Mouse (Mus musculus): ENCODE measurements around the gene Cacng6. TPM values are rescaled to one million over a fixed set of nuclear protein-coding genes. Genes with fewer than 3 reads are reported as not detected.
A peak's percentile ranks its signal among the peaks of the same experiment; 100 is the strongest.

Cacng6 gene
- polyA plus RNA-seq, 1 experiment from 2014 or later: not detected

DNA sequence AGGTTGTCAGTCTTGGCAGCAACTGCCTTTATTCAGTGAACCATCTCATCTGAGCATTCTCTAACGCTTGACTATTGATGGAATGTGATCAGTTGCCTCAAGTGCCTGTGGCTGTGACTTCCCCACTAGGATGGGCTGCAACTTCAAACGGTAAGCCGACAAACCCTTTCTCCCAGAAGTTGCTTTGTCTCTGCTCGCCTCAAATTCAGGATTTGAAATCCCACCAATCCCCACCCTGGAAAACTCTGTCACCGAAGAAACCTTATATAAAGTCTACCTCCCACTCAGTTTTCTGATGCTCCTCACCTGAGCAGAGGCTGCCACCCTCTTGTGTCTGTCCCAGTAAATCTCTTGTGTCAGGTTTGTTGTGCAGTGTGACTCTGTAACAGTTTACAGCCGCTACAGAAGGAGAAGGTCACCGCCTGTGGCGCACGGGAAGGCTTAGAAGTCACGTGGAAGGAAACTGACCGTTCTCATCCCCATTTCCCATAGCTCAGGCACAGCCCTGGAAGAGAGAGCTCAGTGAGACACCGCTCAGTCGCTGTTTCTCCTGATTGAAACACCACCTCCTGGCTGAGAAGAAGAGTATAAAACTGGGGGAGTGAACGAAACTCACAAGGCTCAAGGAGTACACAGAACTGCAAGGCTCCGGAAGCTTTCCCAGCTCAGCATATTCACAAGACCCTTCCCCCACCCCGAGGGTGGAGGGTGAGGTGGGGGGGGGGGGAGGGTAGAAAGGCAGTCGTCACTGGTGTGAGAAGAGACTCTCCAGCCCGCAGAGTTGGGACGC is 50.5 kb downstream of the Cacng6 start:
- no peaks in the 10 kb centered on the region for H3K36me3 ChIP-seq (ENCODE audit: poor library complexity, severe bottlenecking)
- no peaks in the 10 kb centered on the region for H3K4me1 ChIP-seq
- H3K4me3 ChIP-seq: no peak overlapping the region
- H3K9ac ChIP-seq: peak overlapping the region; percentile 34; the same call in 1 of the 2 replicates
- H3K4me2 ChIP-seq: peak overlapping the region; percentile 25; the same call in 1 of the 2 replicates
- no peaks in the 10 kb centered on the region for H3K27me3 ChIP-seq
- no peak overlapping the region for H3K27ac ChIP-seq
- no peaks in the 10 kb centered on the region for H3K9me3 ChIP-seq (replicated peaks)
- ATAC-seq: no peak
- WGBS: 10% methylated on average over 18 of the region's 19 CpGs

DNA sequence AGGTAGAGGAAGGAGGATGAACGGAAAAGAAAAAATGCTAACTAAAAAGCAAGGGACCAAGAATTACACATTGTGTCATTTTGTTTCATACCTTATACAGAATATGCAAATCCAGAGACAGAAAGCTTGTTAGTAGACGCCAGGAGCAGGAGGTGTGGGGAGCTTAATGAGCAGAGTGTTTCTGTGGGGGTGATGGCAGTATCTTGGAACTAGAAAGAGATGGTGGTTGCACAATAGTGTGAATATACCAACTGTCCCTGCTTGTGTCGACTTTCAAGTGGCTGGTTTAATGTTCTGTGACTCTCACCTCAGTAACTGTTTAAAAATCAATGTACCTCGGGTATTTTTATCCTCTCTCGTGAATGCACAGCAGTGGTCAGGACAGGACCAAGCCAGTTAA is 52.7 kb downstream of the Cacng6 start:
- Histone ChIP-seq H3K27me3 (no peaks in the 10 kb centered on the region), H3K4me2 (no peak overlapping the region), H3K9me3 (replicated peaks) (no peaks in the 10 kb centered on the region), H3K27ac (no peak overlapping the region), H3K9ac (no peak overlapping the region), H3K4me1 (no peaks in the 10 kb centered on the region), H3K4me3 (no peak overlapping the region), H3K36me3 (ENCODE audit: poor library complexity, severe bottlenecking) (no peaks in the 10 kb centered on the region)
- no peak for ATAC-seq
- 71% methylated on average over 5 of the region's 5 CpGs for WGBS

DNA sequence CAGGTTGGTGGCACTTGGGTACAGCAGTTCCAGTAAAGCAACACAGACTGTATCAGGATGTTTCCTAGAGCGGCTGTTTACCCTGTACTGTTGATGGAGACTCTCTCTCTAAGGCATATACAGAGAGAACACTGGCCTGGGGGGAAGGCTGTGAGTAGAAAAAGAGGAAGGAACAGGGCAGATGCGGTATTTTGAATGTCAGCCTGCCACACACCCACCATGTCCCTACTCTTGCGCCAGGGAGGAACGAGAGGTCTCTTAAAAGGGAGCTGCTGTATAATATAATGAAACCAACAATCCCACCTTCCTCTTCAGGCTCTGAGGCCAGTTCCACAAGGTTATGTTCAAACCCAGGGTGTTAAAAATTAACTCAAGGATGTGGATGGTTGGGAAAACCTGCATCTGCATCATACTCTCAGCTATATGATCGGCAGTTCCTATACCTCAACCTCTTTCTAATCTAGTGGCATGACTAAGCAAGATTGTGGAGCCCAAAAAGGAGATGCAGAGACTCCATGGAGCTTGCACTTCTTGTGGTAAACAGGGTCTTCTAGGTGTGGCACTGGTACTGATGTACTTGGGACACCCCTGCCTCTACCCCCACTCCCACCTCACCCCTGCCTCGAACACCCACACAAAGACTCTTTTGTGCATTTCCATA is 58.1 kb downstream of the Cacng6 start:
- H3K27ac ChIP-seq: no peak overlapping the region
- H3K9ac ChIP-seq: no peak overlapping the region
- H3K9me3 ChIP-seq (replicated peaks): no peaks in the 10 kb centered on the region
- no peaks in the 10 kb centered on the region for H3K27me3 ChIP-seq
- no peak overlapping the region for H3K4me2 ChIP-seq
- H3K4me1 ChIP-seq: no peaks in the 10 kb centered on the region
- H3K36me3 ChIP-seq (ENCODE audit: poor library complexity, severe bottlenecking): no peaks in the 10 kb centered on the region
- H3K4me3 ChIP-seq: no peak overlapping the region
- no peak for ATAC-seq
- 86% methylated on average over 6 of the region's 6 CpGs for whole genome bisulfite sequencing

Small RNA genes lying within 50 kb of the gene (microRNA-seq; reads per million reads assigned to microRNA genes)
- 38.9 reads per million, percentile 39 among the genes with 10 or more reads in this experiment for gene Gm23450

Other genes starting within 250 kb of the Cacng6 start
- gene Nlrp12, start 174.5 kb upstream of the Cacng6 start, polyA plus RNA-seq (2015; fragmentation: Nextera tagmentation; extraction: Ambion mirVana): not detected in 2 replicates
- gene Myadm, start 135.1 kb upstream of the Cacng6 start, polyA plus RNA-seq (2015; fragmentation: Nextera tagmentation; extraction: Ambion mirVana): 14.6 and 16.3 TPM in 2 replicates
- gene Prkcg, start 135.0 kb upstream of the Cacng6 start, polyA plus RNA-seq (2015; fragmentation: Nextera tagmentation; extraction: Ambion mirVana): 0.62 and 0.77 TPM in 2 replicates
- 4.6 TPM in 2 replicates for gene Cacng7, start 91.2 kb upstream of the Cacng6 start, polyA plus RNA-seq (2015; fragmentation: Nextera tagmentation; extraction: Ambion mirVana)
- 10.0 and 12.6 TPM in 2 replicates for gene Cacng8, start 33.5 kb upstream of the Cacng6 start, polyA plus RNA-seq (2015; fragmentation: Nextera tagmentation; extraction: Ambion mirVana)
- gene Tarm1, start 78.4 kb downstream of the Cacng6 start, polyA plus RNA-seq (2015; fragmentation: Nextera tagmentation; extraction: Ambion mirVana): not detected in 2 replicates
- 0.27 and 0.34 TPM in 2 replicates for gene Oscar, start 192.0 kb downstream of the Cacng6 start, polyA plus RNA-seq (2015; fragmentation: Nextera tagmentation; extraction: Ambion mirVana)
- gene Ndufa3, start 193.2 kb downstream of the Cacng6 start, polyA plus RNA-seq (2015; fragmentation: Nextera tagmentation; extraction: Ambion mirVana): 452 and 481 TPM in 2 replicates
- gene Tfpt, start 205.7 kb downstream of the Cacng6 start, polyA plus RNA-seq (2015; fragmentation: Nextera tagmentation; extraction: Ambion mirVana): 31.3 and 33.1 TPM in 2 replicates
- gene Prpf31, start 205.8 kb downstream of the Cacng6 start, polyA plus RNA-seq (2015; fragmentation: Nextera tagmentation; extraction: Ambion mirVana): 134 and 149 TPM in 2 replicates
- gene Cnot3, start 221.1 kb downstream of the Cacng6 start, polyA plus RNA-seq (2015; fragmentation: Nextera tagmentation; extraction: Ambion mirVana): 55.3 and 56.3 TPM in 2 replicates
- gene Leng1, start 241.6 kb downstream of the Cacng6 start, polyA plus RNA-seq (2015; fragmentation: Nextera tagmentation; extraction: Ambion mirVana): 16.1 and 19.2 TPM in 2 replicates